Mouse (Mus musculus) layer of hippocampus, postnatal 10 days (tissue): ENCODE data around the gene Timm10. TPM values are rescaled to one million over a fixed set of nuclear protein-coding genes. Genes with fewer than 3 reads are reported as not detected.
"Not testable (repeated sequence)": the region's sequence is repeated elsewhere in the genome, so short reads cannot be mapped to it uniquely, and the experiment has no call there.

Source experiments
- DNase-seq, 2 experiments: peaks; one replicate each; pipeline ENCODE4 v3.0.0; 2021; ENCODE audit warnings: low spot score in 2 of 2
- long read RNA-seq: library from polyadenylated mRNA; stranded (forward); transcript quantifications from one replicate; pipeline ENCODE4 v2.0.0, GENCODE M21; 2023
- total RNA-seq, 2 experiments: library from RNA; stranded (reverse); gene quantifications; 2 replicates each; pipeline ENCODE4 v1.2.3; 2021

Gene Timm10
- total RNA-seq, result 10 to 100 TPM; 58.7 to 64.2 TPM
- long read RNA-seq, transcript Timm10-201 (3 exons, 690 nt), result major isoform, 51 of 55 reads
- long read RNA-seq, partial matches to known transcripts, result 3 of 55 reads
- long read RNA-seq, other reads (novel, unspliced or antisense), result 1 of 55 reads

DNA sequence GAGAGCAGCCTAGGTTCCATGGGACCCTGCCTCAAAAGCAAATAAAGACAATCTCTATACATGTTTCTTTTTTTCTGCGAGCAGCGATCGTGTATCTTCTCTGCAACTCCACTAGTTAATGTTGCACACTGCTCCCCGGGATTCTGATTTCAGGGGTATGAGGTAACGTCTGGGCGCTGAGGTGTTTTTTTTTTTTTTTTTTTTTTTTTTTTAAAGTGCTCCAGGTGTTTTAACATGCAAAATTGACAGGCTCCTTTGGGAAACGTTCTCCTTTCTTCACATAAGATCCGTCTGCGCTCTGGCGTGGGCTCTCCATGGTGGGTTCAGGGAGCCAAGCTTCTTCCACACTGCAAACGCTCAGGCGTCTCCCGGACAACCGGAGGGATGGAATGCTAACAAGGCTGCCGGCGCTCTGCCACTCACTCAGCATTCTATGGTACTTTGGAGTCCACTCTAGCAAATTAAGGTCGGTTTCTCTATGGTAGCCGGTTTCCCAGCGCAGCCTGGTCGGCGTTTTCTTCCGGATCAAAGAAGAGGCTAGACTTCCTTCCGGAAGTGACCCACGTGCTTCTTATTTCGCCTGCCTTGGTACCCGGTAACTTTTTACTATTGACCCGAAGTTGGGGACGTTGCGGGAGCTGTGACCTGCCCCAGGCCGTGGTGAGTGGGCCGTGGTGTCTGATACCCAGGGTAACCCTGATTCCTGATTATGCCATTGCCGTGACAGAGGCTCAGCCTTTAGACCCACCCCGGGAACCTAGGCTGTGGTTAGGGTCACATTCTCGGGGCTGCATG, at the start of gene Timm10:
TSS of gene Timm10 (plus strand) at position 510 of the 795 bp plus-strand sequence.
- peak; percentile 84 to 88 for DNase-seq

- no peak for DNase-seq
These were observed 49.1 kb upstream of the Timm10 start for GRCm38 (mm10) chr2:84777706-84778105.

DNA sequence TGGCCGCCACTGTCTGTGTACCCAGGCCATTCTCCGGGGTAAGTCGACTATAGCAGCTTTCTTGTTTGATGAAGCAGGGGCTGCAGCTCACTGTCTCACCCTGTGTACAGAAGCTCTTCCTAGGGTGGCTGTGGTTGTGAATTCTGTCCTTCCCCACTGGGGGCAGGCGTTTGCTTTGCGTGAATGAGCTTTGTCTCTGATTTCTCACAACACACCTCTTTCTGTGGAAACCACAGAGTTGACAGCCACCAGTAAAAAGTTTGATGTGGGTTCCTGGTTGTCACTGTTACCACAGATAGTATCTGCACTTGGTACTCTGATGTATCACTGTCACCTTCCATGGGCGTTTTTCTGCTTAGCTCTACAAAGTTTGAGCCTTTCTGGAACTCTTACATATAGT, 47.6 kb upstream of the Timm10 start:
- no peak for DNase-seq

DNA sequence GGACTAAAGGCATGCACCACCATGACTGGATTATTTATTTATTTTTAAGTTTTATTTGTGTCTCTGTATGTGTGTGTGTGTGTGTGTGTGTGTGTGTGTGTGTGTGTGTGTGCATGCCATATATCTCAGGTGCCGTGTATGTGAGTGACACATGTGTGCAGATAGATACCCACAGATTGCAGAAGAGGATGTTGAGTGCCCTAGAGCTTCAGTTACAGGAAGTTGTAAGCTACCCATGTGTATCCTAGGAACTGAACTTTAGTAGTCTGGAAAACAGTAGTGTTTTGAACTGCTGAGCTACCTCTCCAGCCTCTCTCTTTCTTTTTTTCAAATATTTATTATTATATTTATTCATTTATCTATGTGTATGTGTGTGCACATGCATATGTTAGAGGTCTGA, 43.5 kb upstream of the Timm10 start:
- no peak for DNase-seq

DNA sequence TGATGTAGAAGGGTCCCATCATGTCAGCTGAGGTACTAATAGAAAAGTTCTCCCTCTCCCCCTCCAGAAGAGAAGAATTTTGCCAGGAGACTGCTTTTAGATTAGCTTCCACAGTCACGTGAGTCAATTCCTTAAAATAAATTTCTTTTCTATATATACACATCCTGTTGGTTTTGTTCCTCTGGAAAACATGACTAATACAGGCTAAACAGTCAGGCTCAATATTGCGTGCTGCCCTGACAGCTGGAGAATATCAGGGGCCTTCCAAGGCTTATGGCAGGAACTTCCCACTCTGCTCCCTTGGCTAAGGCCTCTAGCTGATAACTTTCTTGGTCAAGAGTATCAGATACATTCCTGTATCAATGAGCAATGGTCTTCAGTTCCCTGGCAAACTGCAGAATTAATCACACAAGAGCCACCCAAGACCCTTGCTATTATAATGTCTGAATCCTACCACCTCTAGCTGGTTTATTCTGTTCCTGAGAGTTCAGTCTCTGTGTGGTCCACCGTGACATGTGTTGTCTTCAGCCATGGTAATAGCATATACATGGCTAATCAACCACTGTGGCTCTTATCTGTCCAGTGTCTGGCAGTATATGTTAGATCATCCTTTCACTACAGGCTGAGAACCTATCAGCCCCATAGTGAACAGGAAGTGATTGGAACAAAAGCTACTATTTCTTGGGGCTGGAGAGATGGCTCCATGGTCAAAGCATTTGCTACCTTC, 42.8 kb upstream of the Timm10 start:
- DNase-seq, result no peak

- DNase-seq, result no peak
These were observed 38.5 kb upstream of the Timm10 start for GRCm38 (mm10) chr2:84788316-84788715.

DNA sequence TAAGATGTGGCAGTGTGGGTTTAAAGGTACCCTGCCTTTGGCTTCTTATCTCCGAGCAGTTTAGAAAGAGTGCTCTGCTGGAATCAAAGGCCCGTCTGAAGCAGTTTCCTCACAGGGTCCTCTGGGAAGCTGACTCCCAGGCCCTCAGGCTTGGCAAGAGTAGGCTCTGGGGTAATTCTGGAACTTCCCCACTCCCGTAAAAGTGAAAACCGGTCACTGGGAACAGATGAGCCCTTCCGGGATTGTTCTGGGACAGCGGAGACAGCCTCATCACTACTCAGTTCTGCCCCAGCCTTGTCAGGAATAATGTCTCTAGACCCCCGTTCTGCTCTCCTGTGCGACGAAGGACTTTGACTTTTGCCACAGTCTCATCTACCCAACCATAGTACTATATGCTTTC, 36.4 kb upstream of the Timm10 start:
- no peak for DNase-seq

GRCm38 (mm10) chr2:84792516-84792915, 34.3 kb upstream of the Timm10 start:
- no peak for DNase-seq

DNA sequence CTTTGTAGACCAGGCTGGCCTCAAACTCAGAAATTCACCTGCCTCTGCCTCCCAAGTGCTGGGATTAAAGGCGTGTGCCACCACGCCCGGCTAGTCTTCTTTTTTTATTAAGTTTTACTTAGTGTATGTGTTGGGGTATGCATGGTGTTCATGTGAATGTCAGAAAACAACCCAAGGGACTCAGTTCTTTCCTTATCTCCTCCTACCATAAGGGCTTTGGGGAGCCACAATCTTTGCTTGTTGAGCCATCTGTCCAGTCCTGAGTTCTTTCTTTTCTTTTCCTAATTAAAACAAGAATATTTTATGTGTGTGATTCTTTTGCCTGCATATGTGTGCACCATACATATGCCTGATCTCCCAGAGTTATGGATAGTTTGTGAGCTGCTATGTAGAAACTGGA, 33.6 kb upstream of the Timm10 start:
- DNase-seq, result no peak

DNA sequence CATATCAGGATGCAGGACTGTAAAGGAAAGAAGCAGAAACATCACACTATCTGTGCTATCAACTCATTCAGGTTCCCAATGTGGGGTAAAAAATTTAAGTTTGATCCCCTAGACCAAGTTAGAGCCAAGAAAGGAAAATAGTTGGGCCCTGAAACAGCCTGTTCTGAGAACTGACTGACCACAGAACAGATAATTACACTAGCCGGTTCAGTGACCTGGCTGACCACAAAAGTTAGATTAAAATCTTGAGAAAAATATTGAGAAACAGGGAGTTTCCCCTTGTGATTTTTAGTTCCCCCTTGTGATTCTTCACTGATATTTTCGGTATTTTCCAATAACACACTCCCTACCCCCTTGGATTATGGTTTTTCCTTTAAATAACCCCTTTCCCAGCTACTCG, 32.9 kb upstream of the Timm10 start:
- DNase-seq, result no peak

GRCm38 (mm10) chr2:84797833-84798492, 28.8 kb upstream of the Timm10 start:
- DNase-seq, result peak; percentile 88 to 89

GRCm38 (mm10) chr2:84798493-84798921, 28.3 kb upstream of the Timm10 start, which contains the start of gene Ube2l6:
Ube2l6 (plus strand) TSS chr2:84798828.
- peak; percentile 51 to 66 for DNase-seq

- DNase-seq, result peak; percentile 64 to 73
These were observed 27.7 kb upstream of the Timm10 start for GRCm38 (mm10) chr2:84799041-84799561.

GRCm38 (mm10) chr2:84800304-84800703, 26.5 kb upstream of the Timm10 start:
- no peak for DNase-seq

- not testable (repeated sequence) for DNase-seq
These were observed 25.6 kb upstream of the Timm10 start for GRCm38 (mm10) chr2:84801223-84801622.

DNA sequence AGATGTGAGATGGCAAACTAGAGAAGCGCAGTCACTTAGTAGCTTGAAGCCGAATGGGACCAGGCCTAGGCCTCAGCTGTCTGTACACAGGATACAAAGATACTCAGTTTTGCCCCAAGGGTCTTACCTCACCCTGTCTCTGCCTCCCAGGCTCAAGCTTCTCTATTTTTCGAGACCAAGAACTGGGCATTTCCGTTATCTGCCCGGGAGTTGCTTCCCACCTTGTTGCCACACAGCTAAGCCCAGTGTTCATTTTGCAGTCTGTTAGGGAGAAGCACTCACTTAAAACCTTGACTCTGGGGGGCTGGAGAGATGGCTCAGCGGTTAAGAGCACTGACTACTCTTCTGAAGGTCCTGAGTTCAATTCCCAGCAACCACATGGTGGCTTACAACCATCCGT, 22.8 kb upstream of the Timm10 start:
- no peak for DNase-seq

DNA sequence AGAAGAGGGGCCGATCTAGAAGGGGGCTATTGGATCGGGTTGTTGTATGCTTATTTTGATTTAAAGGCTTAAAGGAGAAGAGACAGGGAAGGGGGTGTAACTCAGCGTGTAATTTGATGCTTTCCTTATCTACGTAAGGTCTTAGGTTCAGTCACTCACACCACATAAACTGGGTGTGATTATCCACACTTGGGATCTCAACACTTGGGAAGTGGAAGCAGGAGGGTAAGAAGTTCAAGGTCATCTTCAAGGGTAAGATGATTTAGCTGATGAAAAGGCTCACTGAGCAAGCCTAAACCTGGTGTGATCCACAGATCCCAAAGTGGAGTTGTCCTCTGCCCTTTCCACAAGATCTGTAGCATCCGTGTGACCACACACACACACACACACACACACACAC, 20.3 kb upstream of the Timm10 start:
- DNase-seq, result no peak

DNA sequence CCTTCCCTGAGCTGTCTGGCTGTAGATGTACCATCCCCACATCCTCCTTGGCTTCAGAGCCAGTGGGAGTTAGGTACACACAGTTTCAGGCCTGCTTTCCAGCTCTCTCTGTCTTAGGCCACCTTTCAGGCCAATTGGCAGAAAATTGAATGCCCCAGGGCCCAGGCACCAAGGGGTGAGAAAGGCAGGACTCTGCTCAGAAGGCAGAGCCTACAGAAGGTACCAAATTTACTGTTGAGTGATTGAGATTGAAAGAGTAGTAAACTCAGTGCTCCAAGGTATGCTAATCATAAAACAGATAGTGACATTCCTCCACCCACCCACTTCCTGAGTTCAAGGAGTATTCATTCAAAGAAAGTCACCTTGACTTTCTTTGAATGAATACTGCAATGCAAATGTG, 17.5 kb upstream of the Timm10 start:
- no peak for DNase-seq

DNA sequence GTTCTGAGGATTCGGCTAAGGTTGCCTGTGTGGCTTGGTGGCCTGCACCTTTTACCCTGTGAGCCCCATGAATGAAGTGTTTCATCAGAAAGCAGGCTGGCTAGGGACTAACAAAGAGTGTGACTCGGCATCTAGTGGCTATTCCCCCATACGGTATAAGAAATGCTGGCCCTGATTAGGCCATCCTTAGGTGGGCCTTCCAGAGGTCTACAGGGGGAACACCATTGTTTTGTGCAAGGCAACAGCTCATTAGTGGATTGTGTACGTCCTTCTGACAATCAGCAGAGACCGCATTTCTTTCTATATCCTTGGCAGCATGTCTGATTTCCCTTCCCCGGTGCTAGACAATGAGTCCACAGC, 16.3 kb upstream of the Timm10 start:
- DNase-seq, result no peak

- DNase-seq, result peak; percentile 88
These were observed 15.8 kb upstream of the Timm10 start for GRCm38 (mm10) chr2:84810886-84811577.

DNA sequence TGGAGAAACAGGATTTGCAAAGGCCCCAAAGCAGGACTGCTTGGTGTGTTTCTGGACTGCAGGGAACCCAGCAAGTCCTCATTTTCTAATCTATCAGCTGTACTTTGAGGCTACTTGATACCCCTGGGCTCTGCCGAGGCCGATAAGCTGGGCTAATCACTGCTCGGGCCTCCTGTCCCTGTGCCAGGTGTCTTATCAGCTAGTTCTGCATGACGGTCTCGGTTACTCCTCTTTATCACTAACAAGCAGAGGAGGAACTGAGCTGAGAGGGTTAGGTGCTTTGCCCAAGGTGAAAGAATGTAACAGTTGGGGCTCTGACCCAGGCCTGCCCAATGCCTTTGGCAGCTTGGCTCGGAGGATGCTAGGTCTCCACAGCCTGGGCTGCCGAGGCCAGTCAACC, 14.9 kb upstream of the Timm10 start:
- no peak for DNase-seq
